Mouse (Mus musculus) forebrain, embryonic 14.5 days (tissue): ENCODE measurements at regions not wholly inside any gene's neighbourhood (a gene's known extent, or its start where the extent isn't known, plus 50 kb on each side); places are given as distances from the start of the nearest gene placed in this dataset.

Experiments
- ATAC-seq: fragments of 200-750 bp; cut with Nextera tagmentation; 2 replicates; pipeline ENCODE4 v1.8.0; 2017; ENCODE audit warnings: mild to moderate bottlenecking, moderate library complexity
- DNase-seq: peaks from one replicate; pipeline ENCODE4 v3.0.0-alpha.2; 2015; ENCODE audit warnings: low spot score
- H3K27ac ChIP-seq: fragments of 300-500 bp; sonication (generic); 2 replicates; pipeline ENCODE4 v1.5.1; 2014; ENCODE audit warnings: low read depth, mild to moderate bottlenecking, control low read depth, low read length, moderate library complexity
- H3K27me3 ChIP-seq: fragments of 300-500 bp; sonication (generic); replicated peaks from 2 replicates; pipeline ENCODE4 v1.6.1; 2014; ENCODE audit warnings: low read length, control low read depth, mixed read lengths; ENCODE audit not compliant: control insufficient read depth, insufficient read depth
- H3K36me3 ChIP-seq: fragments of 300-500 bp; sonication (generic); 2 replicates; pipeline ENCODE4 v1.6.1; 2014; ENCODE audit warnings: low read length, control low read depth; ENCODE audit not compliant: control insufficient read depth, insufficient read depth
- H3K4me1 ChIP-seq: fragments of 300-500 bp; sonication (generic); 2 replicates; pipeline ENCODE4 v1.6.1; 2014; ENCODE audit warnings: antibody characterized with exemption, low read length, control low read depth; ENCODE audit not compliant: control insufficient read depth, insufficient read depth
- H3K4me2 ChIP-seq: fragments of 300-500 bp; sonication (generic); 2 replicates; pipeline ENCODE4 v1.6.1; 2014; ENCODE audit warnings: mild to moderate bottlenecking, control low read depth, low read length
- H3K4me3 ChIP-seq: fragments of 300-500 bp; sonication (generic); 2 replicates; pipeline ENCODE4 v1.5.1; 2014; ENCODE audit warnings: low read depth, low read length, control low read depth
- H3K9ac ChIP-seq: fragments of 300-500 bp; sonication (generic); 2 replicates; pipeline ENCODE4 v1.6.1; 2014; ENCODE audit warnings: mild to moderate bottlenecking, low read length, control low read depth, moderate library complexity
- H3K9me3 ChIP-seq: fragments of 300-500 bp; sonication (generic); replicated peaks from 2 replicates; pipeline ENCODE4 v1.6.1; 2016; ENCODE audit warnings: low read length, control low read depth, mixed read lengths; ENCODE audit not compliant: control insufficient read depth
- WGBS: fragments of 180-500 bp; shearing (Covaris S2); extraction: QIAGEN DNeasy Blood & Tissue Kit; methylation state at CpG from one replicate; pipeline ENCODE4 v1.1.7; 2014; 5-methylcytosine and 5-hydroxymethylcytosine counted together

- DNase-seq = peak; percentile 23
These were observed 145.8 kb downstream of the Rwdd3 start for GRCm38 (mm10) chr3:121025546-121026157.

GRCm38 (mm10) chr3:121024810-121025209 is 146.7 kb downstream of the Rwdd3 start:
- Histone ChIP-seq H3K27ac (no peak overlapping the region), H3K9me3 (no peaks in the 10 kb centered on the region)
- WGBS = 38% methylated on average over 8 of the region's 8 CpGs

More at GRCm38 (mm10) chr3:121025546-121026157, 145.8 kb downstream of the Rwdd3 start:
- no peaks in the 10 kb centered on the region for H3K27me3 ChIP-seq
- no peak overlapping the region for H3K9ac ChIP-seq
- H3K4me1 ChIP-seq = peaks cover 4% of the 10 kb centered on the region; the same call in 1 of the 2 replicates
- ATAC-seq = peak; percentile 65; the same call in 1 of the 2 replicates
- H3K9me3 ChIP-seq = no peaks in the 10 kb centered on the region
- H3K27ac ChIP-seq = no peak overlapping the region
- H3K36me3 ChIP-seq = no peaks in the 10 kb centered on the region
- H3K4me2 ChIP-seq = no peak overlapping the region
- H3K4me3 ChIP-seq = no peak overlapping the region
- WGBS = 37% methylated on average over 9 of the region's 9 CpGs

GRCm38 (mm10) chr3:121021126-121021848 is 150.2 kb downstream of the Rwdd3 start:
- ATAC-seq (no peak), DNase-seq (no peak)
- 77% methylated on average over 4 of the region's 4 CpGs for WGBS
- Histone ChIP-seq H3K4me2 (no peak overlapping the region), H3K27me3 (no peaks in the 10 kb centered on the region), H3K27ac (no peak overlapping the region), H3K9me3 (no peaks in the 10 kb centered on the region), H3K4me1 (peaks cover 4% of the 10 kb centered on the region; the same call in 1 of the 2 replicates), H3K4me3 (no peak overlapping the region), H3K9ac (no peak overlapping the region), H3K36me3 (no peaks in the 10 kb centered on the region)

More at GRCm38 (mm10) chr3:121024810-121025209, 146.7 kb downstream of the Rwdd3 start:
- Histone ChIP-seq H3K4me3 (no peak overlapping the region), H3K27me3 (no peaks in the 10 kb centered on the region), H3K9ac (no peak overlapping the region), H3K4me1 (peaks cover 4% of the 10 kb centered on the region; the same call in 1 of the 2 replicates), H3K4me2 (no peak overlapping the region), H3K36me3 (no peaks in the 10 kb centered on the region)
- ATAC-seq (no peak), DNase-seq (no peak)

- ATAC-seq (peak; percentile 93), DNase-seq (peak; percentile 96)
- H3K4me2 ChIP-seq = no peak overlapping the region
- no peak overlapping the region for H3K27ac ChIP-seq
- H3K9me3 ChIP-seq = no peaks in the 10 kb centered on the region
- no peak overlapping the region for H3K9ac ChIP-seq
- H3K36me3 ChIP-seq = no peaks in the 10 kb centered on the region
- WGBS = 7% methylated on average over 6 of the region's 6 CpGs
- H3K27me3 ChIP-seq = no peaks in the 10 kb centered on the region
- no peak overlapping the region for H3K4me3 ChIP-seq
- peaks cover 9% of the 10 kb centered on the region; the same call in 1 of the 2 replicates for H3K4me1 ChIP-seq
These were observed 162.3 kb downstream of the Rwdd3 start for GRCm38 (mm10) chr3:121009223-121009622.

- ATAC-seq = peak; percentile 92
- WGBS = 20% methylated on average over 17 of the region's 17 CpGs
These were observed 187.8 kb downstream of the Rwdd3 start for GRCm38 (mm10) chr3:120983556-120984270.

GRCm38 (mm10) chr3:120982795-120983555 is 188.5 kb downstream of the Rwdd3 start:
- Histone ChIP-seq H3K27ac (peak overlapping the region; percentile 91), H3K9me3 (no peaks in the 10 kb centered on the region), H3K36me3 (no peaks in the 10 kb centered on the region), H3K4me2 (peak overlapping the region; percentile 40), H3K27me3 (no peaks in the 10 kb centered on the region), H3K4me1 (peaks cover 16% of the 10 kb centered on the region), H3K9ac (no peak overlapping the region), H3K4me3 (no peak overlapping the region)
- DNase-seq (peak; percentile 81), ATAC-seq (peak; percentile 72)
- 3% methylated on average over 10 of the region's 10 CpGs for WGBS

More at GRCm38 (mm10) chr3:120983556-120984270, 187.8 kb downstream of the Rwdd3 start:
- H3K27me3 ChIP-seq = no peaks in the 10 kb centered on the region
- H3K4me2 ChIP-seq = peak overlapping the region; percentile 40
- peak; percentile 95 for DNase-seq
- H3K9ac ChIP-seq = no peak overlapping the region
- peak overlapping the region; percentile 91 for H3K27ac ChIP-seq
- H3K4me3 ChIP-seq = no peak overlapping the region
- no peaks in the 10 kb centered on the region for H3K36me3 ChIP-seq
- no peaks in the 10 kb centered on the region for H3K9me3 ChIP-seq
- peaks cover 16% of the 10 kb centered on the region for H3K4me1 ChIP-seq

- peak overlapping the region; percentile 68; the same call in 1 of the 2 replicates for H3K27ac ChIP-seq
- DNase-seq (peak; percentile 41), ATAC-seq (peak; percentile 47; the same call in 1 of the 2 replicates)
These were observed 189.3 kb downstream of the Rwdd3 start for GRCm38 (mm10) chr3:120982218-120982617.

GRCm38 (mm10) chr3:120970746-120971466 is 200.6 kb downstream of the Rwdd3 start:
- Histone ChIP-seq H3K27me3 (no peaks in the 10 kb centered on the region), H3K27ac (no peak overlapping the region), H3K9ac (no peak overlapping the region), H3K4me3 (no peak overlapping the region), H3K9me3 (no peaks in the 10 kb centered on the region), H3K36me3 (no peaks in the 10 kb centered on the region), H3K4me2 (no peak overlapping the region), H3K4me1 (peaks cover 5% of the 10 kb centered on the region; the same call in 1 of the 2 replicates)
- 63% methylated on average over 14 of the region's 14 CpGs for WGBS
- peak; percentile 79; the same call in 1 of the 2 replicates for ATAC-seq
- peak; percentile 68 for DNase-seq

More at GRCm38 (mm10) chr3:120982218-120982617, 189.3 kb downstream of the Rwdd3 start:
- no peaks in the 10 kb centered on the region for H3K9me3 ChIP-seq
- no peak overlapping the region for H3K4me2 ChIP-seq
- peaks cover 16% of the 10 kb centered on the region for H3K4me1 ChIP-seq
- no peaks in the 10 kb centered on the region for H3K27me3 ChIP-seq
- H3K36me3 ChIP-seq = no peaks in the 10 kb centered on the region
- H3K9ac ChIP-seq = no peak overlapping the region
- H3K4me3 ChIP-seq = no peak overlapping the region
- 23% methylated on average over 4 of the region's 4 CpGs for WGBS
